Mouse (Mus musculus): ENCODE results near the gene P3h1.

The P3h1 gene

DNA sequence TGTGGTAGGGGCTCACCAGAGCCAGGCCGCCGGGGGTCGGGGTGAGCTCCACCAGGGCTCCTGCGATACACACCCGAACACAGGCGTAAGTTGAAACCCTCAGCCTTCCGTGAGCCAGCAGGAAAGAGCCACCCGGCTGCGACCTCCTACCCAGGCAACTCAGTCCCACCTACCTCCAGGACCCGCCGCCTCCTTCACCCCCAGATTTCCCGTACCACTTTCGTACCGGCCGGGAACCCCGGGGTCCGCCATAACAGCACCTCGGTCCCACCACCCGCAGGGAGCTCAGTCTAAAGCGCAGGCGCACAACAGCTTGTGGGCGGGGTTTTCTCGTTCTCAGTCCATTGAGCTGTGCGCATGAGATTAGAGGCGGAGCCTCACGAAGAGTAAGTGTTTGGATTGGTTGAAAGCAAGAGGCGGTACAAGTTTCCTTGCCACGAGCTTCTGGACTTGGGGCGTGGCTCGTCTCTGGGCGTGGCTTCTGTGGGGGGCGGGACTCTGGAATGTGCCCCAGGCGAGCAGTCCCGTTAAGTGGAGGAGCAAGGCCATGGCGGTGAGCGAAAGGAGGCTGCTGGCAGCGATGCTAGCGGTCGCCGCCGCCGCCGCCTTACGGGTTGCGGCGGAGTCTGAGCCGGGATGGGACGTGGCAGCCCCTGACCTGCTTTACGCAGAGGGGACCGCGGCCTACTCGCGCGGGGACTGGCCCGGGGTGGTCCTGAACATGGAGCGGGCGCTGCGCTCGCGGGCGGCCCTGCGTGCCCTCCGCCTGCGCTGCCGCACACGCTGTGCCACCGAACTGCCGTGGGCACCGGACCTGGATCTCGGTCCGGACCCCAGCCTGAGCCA is at the start of gene P3h1, which contains the start of gene AU022252:
P3h1 (plus strand) TSS at position 506 of the 846 bp plus-strand sequence.
AU022252 (minus strand) TSS at position 303 of the 846 bp plus-strand sequence.
- peak; percentile 99 to 100 for DNase-seq

DNA sequence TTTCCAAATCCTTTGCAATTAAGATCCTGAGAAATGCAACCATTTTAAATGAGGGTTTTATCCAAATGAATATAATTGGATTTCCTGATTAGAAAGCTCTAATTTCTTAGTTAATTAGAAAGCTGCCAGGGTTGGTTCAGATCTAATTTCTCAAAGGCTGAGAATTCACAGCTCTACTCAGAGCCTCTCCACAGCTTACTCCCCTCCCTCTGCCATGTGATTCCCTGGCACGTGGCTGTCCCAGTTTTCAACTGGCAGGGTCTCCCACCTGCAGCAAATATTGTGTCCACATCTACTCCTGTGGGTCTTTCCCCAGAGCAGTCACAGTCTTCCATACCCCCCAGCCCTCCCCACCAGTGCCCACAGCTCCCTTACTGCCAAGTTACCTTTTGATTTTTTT is 49.2 kb upstream of the P3h1 start:
- no peak for DNase-seq

DNA sequence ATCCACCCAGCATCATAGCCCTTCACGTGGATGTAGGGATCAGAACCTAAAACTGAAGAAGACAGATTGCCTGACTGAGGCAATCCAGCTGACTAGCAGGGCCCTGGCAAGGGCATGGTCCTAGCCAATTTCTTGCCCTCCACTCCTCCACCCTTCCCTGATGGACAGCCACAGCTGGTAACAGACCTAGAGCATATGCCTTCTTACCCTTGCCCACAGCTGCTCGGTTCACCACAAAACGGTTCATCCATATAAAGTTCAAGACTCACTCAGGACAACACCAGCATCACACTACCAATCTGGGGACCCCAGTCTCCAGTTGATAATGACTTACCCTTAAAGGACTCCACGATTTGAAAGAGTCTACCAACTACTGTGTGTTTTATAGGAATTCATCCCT is 46.9 kb upstream of the P3h1 start:
- no peak for DNase-seq

DNA sequence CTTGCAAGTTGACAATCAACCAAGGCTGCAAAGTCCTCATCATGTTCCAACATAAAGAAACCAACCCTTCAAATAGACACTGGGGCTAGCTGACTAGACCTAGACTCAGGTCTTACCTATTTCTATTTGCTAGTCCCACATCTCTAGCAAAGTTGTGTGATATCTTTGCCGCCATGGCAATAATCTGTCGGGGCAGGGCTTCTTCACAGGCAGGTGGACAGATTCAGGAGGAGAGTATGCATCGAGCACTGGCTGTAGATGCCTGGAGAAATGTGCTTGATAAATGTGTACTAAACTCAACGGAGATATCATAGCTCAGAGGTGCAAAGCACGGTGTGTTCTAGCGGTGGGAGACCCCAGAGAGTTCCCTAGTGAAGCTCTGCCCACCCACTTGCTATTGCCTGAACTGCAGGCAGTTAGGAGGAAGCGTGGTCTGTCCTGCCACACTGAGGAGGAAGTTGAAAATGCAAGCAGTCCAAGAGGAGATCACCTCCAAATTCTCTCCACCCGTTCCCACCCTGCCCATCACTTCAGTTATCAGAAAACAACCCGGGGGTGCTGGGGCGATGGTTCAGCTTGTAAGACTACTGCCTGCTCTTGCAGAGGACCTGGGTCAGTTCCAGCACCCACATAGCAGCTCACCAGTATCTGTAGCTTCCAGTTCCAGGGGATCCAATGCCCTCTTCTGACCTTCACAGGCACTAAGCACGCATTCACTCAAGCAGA is 44.5 kb upstream of the P3h1 start:
- no peak for DNase-seq

DNA sequence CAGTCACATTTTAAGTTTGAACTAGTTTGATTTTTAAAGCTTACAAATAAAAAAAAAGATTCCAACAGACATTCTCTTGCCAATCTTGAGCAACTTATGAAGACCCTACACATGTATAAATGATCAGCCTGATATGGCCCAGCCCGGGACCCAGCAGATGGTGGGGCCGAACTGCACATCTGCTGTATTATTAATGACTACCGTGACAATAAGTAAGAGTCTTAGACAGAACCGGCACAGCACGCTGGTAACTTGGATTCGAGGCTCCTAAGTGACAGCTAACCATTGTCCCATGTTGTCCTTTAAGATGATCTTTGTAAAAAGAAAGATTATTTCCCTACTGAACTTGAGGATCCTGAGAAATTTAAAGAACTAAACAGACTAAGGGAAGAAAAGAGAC is 43.3 kb upstream of the P3h1 start:
- no peak for DNase-seq

DNA sequence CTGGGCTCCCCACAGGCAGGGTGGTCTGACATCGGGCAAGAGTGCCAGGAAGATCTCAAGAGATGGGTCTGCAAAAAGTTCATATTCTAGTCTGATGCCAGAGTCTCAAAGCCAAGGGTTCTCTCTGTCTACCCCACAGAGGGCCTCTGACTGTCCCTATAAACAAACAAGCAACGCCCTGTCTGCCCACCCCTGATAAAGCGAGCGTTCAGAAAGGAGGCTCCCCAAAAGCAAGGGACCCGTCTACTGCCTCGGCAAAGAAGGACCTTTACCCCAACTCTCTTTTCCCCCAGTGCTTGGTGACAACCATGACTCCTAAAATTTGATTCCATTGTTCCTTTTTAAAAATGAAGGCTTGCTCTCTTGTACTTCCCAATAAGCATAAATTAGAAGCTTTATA is 42.9 kb upstream of the P3h1 start, which contains the start of gene Ermap:
Ermap (minus strand) TSS at position 148 of the 400 bp plus-strand sequence.
- no peak for DNase-seq

DNA sequence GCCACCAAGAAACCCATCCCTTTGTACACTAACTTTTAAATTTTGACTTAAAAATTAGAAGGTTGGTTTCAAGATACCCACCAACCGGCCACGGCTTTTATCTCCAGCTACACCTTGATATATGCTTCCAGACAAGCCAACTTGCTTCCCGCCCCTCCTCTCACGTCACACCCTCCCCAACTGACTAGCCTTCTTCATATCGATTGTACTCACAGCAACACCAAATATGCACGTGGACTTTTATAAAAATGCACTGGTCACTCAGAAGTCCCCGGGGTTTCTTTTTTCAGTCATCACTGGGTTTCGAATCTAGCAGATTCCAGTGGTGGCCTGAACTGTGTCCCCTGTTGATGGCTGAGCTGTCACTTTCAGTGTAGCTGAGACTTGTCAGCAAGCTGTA is 42.1 kb upstream of the P3h1 start:
- DNase-seq, result no peak

DNA sequence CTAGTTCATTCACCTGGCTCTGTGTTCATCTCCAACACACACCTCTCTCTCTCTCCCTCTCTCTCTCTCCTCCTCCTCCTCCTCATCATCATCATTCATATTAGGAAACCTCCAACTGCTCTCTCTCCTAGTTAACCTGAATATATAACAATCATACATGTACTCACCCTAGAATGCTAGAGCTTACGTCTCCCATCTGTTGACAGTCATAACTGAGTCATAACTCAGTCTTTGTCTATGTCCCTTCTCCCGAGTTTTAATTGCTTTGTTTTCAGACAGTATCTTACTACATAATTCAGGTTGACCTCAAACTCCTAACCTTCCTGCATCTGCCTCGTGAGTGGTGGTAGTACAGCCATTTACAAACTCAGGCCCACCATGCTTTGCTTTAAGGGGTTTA is 41.4 kb upstream of the P3h1 start:
- DNase-seq, result no peak

DNA sequence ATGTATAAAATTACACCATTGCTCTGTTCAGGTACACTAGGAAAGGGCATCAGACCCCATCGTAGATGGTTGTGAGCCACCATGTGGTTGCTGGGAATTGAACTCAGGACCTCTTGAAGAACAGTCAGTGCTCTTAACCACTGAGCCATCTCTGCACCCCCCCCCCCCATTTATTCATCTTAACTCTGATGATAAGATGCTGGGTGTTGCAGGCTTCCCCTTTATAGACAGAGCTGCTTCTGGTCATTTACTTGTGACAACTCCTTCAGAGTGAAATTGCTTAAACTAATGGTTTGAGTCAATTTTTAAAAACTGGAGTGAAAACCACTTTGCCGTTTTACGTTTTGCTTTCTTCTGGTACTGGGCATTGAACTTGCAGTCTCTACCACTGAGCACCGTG is 40.0 kb upstream of the P3h1 start:
- no peak for DNase-seq

DNA sequence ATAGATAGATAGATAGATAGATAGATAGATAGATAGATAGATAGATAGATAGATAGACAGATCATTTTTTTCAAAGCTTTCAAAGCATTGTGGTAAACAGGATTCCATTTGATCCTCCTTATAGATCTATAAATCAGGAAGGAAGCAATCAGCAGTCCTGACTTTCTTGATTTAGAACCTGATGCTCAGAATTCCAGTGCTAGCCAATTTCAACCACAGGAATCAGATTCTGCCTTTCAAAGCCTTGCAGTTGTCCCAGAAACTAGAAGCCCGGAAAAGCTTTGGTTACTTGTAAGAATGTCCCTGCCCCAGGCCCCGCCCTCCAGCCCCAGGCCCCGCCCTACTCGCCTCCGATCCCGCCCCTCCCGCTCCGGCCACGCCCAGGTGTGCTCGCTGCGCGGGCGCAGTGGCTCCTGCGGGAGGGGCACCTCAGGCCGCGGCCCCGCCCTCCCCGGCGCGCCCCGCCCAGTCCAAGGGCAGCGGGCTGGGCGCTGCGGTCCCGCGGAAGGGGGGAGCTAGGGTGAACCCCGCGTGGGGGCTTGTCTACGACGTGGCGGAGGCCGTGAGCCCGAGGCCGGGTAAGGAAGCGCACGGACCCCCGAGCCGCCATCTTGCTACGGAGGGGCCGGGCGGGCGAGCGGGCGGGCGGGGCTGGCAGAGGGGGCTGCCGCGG is 37.7 kb upstream of the P3h1 start, which contains the start of gene Svbp:
Svbp (plus strand) TSS at position 398 of the 673 bp plus-strand sequence.
- DNase-seq, result peak; percentile 77 to 78

DNA sequence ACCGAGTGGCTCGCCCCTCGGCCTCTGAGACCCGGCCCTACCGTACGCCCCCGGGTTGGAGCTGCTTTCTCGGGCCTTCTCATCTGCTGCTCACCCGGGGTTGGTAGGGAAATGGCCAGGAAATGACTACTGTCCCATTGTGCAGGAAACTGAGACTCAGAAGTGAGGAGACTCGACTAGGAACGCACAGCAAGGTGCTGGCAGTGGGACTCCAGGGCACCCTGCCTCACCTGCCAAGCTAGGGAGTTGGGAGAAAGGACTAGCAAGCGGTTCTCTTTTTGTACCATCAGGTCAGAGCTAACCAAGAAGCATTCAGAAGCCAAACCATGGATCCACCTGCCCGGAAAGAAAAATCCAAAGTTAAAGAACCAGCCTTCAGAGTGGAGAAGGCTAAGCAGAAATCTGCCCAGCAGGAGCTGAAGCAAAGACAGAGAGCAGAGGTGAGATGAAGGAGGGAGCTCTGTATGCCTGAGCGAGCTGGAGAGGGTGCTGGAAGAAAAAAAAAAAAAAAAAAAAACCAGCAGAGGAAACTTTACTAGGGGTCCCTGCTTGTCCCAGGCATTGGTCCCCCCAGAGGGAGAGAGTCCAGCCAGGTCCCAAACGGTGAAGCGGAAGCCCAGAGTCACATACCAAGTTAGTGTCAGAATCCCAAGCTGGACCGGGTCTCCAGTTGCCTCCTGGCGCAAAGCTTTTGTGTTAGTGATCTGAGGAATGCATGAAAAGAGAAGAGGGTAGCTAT is 37.0 kb upstream of the P3h1 start:
- no peak for DNase-seq

DNA sequence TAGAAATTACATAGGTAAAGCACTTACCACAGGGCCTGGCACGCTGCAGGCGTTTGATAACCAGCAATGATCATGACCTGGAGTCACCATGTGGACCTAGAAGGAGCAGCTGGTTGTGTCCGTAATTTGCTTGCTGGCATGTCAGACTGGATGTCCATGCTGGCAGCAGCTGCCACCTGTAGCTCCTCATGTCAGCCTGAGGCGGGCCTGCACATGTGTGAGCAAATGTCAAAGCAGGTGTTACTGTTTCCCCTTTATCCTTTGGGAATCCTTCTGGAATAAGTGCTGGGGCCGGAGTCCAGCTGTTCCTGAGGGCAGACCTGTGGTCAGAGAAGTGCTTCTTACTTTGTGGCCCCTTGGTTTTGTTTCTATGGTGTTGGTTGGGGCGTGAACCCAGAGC is 34.6 kb upstream of the P3h1 start:
- no peak for DNase-seq

DNA sequence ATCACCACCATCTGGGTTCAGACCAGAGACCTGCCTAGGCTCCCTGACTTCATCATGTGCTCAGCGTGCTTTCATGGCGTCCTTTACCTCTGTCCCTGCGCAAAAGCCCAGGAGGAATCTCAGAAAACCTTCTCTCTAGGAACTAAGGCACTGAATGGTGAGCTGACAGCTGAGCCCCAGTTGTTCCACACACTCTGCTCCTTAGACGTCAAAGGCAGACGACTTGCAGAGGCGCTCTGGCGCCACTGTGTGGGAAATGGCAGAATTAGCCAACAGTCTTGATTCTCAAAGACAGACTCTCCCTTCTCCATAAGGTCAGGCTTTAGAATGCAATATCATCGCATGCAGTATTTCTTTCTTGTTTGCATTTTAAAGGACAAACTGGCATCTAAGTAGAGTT is 28.0 kb upstream of the P3h1 start:
- DNase-seq, result peak; percentile 11 to 17

DNA sequence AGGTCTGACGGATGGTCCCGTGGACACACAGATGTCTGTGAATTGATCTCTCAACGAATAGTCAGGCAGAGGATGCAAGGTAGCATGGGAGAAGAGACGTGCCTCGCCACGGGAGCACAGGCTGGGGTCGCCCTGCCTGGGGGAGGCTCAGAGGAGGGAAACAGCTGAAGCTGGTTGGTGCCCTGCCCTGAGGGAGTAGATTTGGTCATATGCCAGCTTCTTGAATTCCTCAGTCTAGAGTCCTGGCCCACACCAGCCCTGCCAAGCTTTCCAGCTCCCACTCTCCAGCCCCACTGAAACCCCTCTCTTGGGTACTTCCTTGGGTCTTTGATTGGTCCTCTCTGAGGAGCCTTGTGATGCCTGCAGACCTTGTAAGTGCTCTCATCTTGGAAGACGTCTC is 16.0 kb upstream of the P3h1 start:
- DNase-seq, result no peak

DNA sequence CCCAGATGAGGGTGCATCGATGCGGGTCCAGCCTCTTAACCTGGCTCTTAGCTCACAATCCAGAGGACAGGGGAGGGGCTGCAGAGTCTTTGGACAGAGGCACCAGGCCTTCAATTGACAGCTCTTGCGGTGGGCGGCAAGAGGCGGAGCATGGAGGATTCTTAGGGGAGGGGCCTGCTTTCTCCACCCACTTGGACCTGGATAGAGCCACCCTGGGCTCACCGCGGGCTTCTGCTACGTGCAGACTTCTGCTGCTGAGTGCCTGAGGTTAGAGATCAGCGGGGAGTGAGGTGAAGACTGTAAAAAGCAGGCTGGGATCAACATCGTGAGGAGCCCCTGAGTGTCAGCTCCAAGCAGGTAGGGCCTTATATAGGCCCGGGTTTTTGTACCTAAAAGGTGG is 14.5 kb upstream of the P3h1 start, which contains the start of gene Tmem269:
Tmem269 (minus strand) TSS at position 49 of the 400 bp plus-strand sequence.
- DNase-seq, result no peak

DNA sequence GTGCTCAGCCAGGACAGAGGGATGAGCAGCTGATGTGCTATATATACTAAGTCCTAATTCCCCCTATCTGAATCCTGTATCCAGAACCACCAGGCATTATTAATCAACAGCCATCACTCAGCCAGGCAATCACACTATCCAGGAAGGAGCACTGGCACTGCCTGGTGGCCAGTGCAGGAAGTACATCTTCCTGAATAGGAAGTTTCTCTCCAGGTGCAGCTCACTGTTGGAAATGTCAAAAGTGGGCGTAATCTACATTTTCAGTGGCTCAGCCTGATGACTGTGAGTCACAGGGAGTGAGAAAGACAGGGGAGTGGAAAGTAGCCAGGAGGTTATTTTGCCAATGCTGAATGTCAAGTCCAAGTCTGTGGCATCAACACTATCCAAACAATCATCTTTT is 9.0 kb upstream of the P3h1 start:
- DNase-seq, result no peak

DNA sequence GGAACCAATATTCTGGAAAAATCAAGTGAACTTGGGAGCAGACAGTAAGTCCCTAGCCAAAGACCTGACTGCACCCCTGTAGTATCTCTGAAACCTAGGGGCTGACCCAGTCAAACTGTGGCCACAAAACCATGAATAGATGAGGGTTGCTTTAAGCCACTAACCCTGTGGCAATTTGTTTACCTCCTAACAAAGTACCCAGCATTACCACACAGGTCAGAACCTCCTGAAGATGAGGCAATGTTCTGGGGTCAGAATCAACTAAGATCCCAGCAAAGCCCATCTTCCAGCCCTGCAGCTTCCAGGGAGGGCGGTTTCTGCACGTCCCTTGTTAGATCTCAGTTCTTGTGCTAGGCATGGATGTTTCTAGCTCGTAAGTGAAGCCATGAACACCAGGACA is 8.2 kb upstream of the P3h1 start:
- DNase-seq, result no peak

DNA sequence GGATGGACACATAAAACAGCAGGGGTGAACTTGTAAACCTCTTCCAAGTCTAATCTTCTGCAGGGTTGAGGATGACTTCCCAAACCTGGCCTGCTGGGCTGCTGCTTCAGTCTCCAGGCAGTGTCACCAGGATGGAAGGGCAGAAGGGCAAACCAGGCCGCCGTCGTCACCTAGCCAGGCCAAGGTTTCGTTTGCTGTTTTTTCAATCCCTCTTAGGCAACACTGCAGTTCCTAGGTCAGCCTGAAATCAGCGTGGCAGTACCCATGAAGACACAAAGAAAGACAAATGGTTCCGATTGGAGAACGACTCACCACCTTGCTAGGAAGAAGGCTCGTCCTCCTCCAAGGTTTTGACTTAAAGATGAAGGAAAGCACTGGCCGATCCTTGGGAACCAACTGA is 7.0 kb upstream of the P3h1 start:
- DNase-seq, result no peak

DNA sequence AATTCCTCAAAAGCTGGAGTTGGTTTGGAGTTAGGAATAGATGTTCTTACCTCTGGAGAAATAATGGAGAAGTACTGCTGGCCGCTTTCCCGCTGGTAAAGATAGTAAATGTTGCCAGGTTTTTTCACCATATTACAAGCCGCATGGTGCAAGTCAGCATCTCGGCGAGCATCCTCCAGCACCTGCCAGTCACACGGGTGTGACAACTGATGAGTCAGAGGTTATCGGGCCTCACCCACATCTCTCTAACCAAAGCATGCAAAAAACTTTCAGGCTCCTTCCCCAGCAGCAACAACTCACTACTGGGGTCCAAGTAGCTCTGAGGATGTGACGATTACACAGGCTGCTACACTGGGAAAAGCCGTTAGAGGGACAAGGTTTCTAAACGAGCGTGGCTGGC is 6.0 kb upstream of the P3h1 start:
- no peak for DNase-seq

DNA sequence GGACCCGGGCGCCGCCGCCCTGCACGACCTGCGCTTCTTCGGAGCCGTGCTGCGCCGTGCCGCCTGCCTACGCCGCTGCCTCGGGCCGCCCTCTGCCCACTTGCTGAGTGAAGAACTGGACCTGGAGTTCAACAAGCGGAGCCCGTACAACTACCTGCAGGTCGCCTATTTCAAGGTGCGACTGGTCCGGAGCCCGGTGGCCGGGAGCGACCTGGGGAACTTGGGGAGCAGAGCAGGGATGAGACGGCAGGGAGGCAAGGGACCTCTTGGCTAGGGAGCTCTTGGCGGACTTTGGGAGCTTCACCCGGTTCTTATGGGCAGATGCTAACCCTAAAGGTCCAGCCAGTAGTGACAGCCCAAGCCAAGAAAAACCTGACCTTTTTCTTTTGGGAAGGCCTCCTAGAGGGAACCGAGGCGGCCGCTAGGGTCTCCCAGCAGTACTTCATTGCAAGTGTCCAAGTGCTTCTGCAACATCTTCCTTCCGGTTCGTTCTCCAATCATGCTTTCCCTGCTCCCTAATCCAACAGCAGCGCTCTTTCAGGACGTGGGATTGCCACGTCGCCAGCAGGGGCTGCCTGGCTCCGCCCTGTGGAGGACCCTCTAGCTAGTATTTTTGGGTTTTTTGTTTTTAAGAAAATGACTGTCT is 664 bp downstream of the P3h1 start:
- DNase-seq, result peak in 1 of 2 experiments; percentile 32

DNA sequence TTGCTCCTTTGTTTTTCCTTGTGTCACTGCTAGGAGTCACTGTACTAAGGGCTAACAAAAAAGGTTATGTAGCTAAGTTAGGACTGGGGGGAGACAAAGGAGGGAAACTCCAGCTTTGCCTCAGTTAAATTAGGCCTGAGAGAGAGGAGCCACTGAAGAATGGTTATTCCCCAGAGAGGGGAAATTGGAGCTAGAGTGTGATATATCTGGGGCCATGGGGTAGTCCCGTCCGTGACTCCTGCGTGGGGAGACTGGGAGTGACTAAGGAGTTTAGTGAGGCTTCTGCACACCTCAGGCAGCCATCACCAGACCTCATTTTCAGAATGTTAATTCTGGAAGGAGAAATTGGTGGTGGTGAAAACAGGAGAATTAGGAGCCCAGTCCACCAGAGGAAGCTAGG is 1.6 kb downstream of the P3h1 start:
- no peak for DNase-seq

DNA sequence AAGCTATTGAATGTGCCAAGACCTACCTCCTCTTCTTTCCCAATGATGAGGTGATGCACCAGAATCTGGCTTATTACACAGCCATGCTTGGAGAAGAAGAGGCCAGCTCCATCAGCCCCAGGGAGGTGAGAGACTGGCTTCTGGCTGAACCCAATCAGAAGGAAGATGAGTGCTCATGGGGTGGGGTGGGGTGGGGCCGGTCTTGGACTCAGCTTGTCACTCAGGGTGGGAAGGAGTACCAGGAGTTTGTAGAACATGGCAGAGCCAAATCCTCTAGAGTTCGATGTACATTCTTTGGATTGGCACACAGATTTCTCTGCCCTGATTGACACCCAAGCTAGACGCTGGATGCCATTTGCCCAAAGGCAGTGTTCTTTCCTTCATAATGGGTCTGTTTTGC is 5.9 kb downstream of the P3h1 start:
- no peak for DNase-seq
